9 mouse cellular contexts compared by ENCODE assay signal in the genomic region with DNA sequence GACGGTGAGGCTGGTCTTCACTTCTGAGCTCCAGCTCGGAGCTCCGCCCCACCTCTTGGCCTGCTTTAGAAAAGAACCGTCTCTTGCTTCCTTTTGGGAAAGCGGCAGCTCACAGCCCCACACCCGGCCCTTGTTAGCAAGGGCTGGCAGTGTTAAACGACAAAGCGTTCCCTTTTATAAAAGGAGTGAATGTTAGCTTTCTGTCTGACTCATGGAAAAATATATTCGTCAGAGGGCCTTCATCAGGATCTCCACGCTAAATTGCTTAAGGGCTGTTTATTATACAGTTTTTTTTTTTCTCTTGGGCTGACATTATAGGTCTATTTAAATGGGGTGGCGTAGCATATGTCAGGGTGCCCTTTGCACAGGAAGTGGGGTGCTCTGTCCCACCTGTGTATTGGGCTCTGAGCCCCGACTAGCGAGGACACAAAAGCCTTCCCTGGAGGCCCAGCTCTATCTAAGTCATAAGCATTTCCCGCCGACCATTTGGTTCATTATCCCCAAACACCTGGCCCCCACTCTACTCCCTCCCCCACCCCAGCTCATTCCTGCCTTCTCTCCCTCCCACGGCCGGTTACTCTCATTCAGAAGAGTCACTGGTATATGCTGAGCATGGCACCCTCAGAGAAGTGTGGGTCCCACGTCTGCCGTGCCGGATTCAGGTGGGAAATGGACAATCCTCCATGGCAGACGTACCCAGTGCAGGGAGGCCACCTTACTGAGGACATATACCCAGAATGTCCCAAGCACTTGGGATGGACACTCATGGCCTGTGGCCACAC. TPM values are rescaled to one million over a fixed set of nuclear protein-coding genes. Genes with fewer than 3 reads are reported as not detected.
A peak's percentile ranks its signal among the peaks of the same experiment; 100 is the strongest.
DNase-seq lines count a peak whose midpoint lies in the region; ATAC-seq and TF ChIP-seq lines count a peak whose summit lies in the region.
"Had no signal": no experiment of that assay in that cellular context is flagged by ENCODE, and none has a peak within 500 bp of the region (broad histone marks: within the 10 kb centered on the region; RNA-seq: fewer than 3 reads in every experiment).

No protein-coding gene starts in this region.

- H3K4me3 ChIP-seq in liver, embryonic 13.5 days (replicated peaks): no peak overlapping the region
- H3K4me3 ChIP-seq in liver, embryonic 12.5 days: no peak overlapping the region
- H3K4me3 ChIP-seq in embryonic fibroblast, embryonic 13.5 days (ENCODE audit: insufficient read depth, low read length): no peak overlapping the region
- no peak overlapping the region for H3K4me3 ChIP-seq in lung, postnatal 0 days (ENCODE audit: low read depth, low read length)
- H3K4me3 ChIP-seq: midbrain, embryonic 13.5 days had no signal

- no peak for TF ChIP-seq EP300 in lung, postnatal 0 days (IDR thresholded peaks at IDR 0.05)

- 61% methylated on average over 21 of the region's 21 CpGs for WGBS in liver, embryonic 13.5 days (ENCODE audit: insufficient replicate concordance)
- 55% methylated on average over 21 of the region's 21 CpGs for WGBS in liver, embryonic 12.5 days (ENCODE audit: insufficient replicate concordance)
- 53% methylated on average over 21 of the region's 21 CpGs for WGBS in lung, postnatal 0 days

- TF ChIP-seq POLR2A in embryonic fibroblast, embryonic 13.5 days (IDR thresholded peaks at IDR 0.05; ENCODE audit: low read depth, low read length): no peak

- ATAC-seq in liver, embryonic 13.5 days (ENCODE audit: low read depth): no peak
- ATAC-seq in liver, embryonic 12.5 days: no peak
- ATAC-seq in lung, postnatal 0 days: peak; percentile 24; the same call in 1 of the 2 replicates

- peaks cover 4% of the 10 kb centered on the region; the same call in 1 of the 2 replicates for H3K36me3 ChIP-seq in liver, embryonic 13.5 days
- peaks cover 3% of the 10 kb centered on the region; the same call in 1 of the 2 replicates for H3K36me3 ChIP-seq in liver, embryonic 12.5 days
- H3K36me3 ChIP-seq in lung, postnatal 0 days (ENCODE audit: insufficient read depth, low read length): no peaks in the 10 kb centered on the region; the same call in 1 of the 2 replicates
- H3K36me3 ChIP-seq: midbrain, embryonic 13.5 days had no signal

- H3K4me1 ChIP-seq in liver, embryonic 13.5 days (replicated peaks): peaks cover 25% of the 10 kb centered on the region
- peaks cover 40% of the 10 kb centered on the region for H3K4me1 ChIP-seq in liver, embryonic 12.5 days
- H3K4me1 ChIP-seq in embryonic fibroblast, embryonic 13.5 days (ENCODE audit: control insufficient read depth, insufficient read depth, low read length): peaks cover 9% of the 10 kb centered on the region
- peaks cover 12% of the 10 kb centered on the region; the same call in 1 of the 2 replicates for H3K4me1 ChIP-seq in lung, postnatal 0 days (ENCODE audit: insufficient read depth, low read depth, low read length)

- no peak overlapping the region for H3K4me2 ChIP-seq in liver, embryonic 13.5 days
- H3K4me2 ChIP-seq in liver, embryonic 12.5 days: no peak overlapping the region
- H3K4me2 ChIP-seq in lung, postnatal 0 days (replicated peaks; ENCODE audit: low read depth, low read length): no peak overlapping the region
- H3K4me2 ChIP-seq: midbrain, embryonic 13.5 days had no signal

- no peaks in the 10 kb centered on the region for H3K27me3 ChIP-seq in liver, embryonic 13.5 days
- no peaks in the 10 kb centered on the region for H3K27me3 ChIP-seq in liver, embryonic 12.5 days (replicated peaks)
- no peaks in the 10 kb centered on the region for H3K27me3 ChIP-seq in lung, postnatal 0 days (replicated peaks; ENCODE audit: insufficient read depth, low read length)
- H3K27me3 ChIP-seq: midbrain, embryonic 13.5 days had no signal

- no peaks in the 10 kb centered on the region for H3K9me3 ChIP-seq in liver, embryonic 13.5 days (replicated peaks)
- no peaks in the 10 kb centered on the region for H3K9me3 ChIP-seq in liver, embryonic 12.5 days (replicated peaks)
- no peaks in the 10 kb centered on the region for H3K9me3 ChIP-seq in lung, postnatal 0 days (ENCODE audit: low read length)
- H3K9me3 ChIP-seq: midbrain, embryonic 13.5 days had no signal

- DNase-seq in liver, embryonic 13.5 days: no peak
- DNase-seq in MN1 (ENCODE audit: low spot score): peak; percentile 7
- peak; percentile 58 for DNase-seq in lung, postnatal 0 days (ENCODE audit: low spot score)
- no peak for DNase-seq in embryo, embryonic 11 days
- DNase-seq in ovary, postnatal 36 days (ENCODE audit: low spot score): no peak
- DNase-seq: adrenal gland, adult 8-10 months had no signal

- TF ChIP-seq CTCF in embryonic fibroblast, embryonic 13.5 days (IDR thresholded peaks at IDR 0.05; ENCODE audit: borderline replicate concordance, insufficient read depth, low read length): no peak
- TF ChIP-seq CTCF in lung, postnatal 0 days (IDR thresholded peaks at IDR 0.05): no peak

- H3K27ac ChIP-seq in liver, embryonic 13.5 days: no peak overlapping the region
- no peak overlapping the region for H3K27ac ChIP-seq in liver, embryonic 12.5 days
- peak overlapping the region; percentile 87 for H3K27ac ChIP-seq in embryonic fibroblast, embryonic 13.5 days (ENCODE audit: insufficient read depth, low read length)
- peak overlapping the region; percentile 43; the same call in 1 of the 2 replicates for H3K27ac ChIP-seq in lung, postnatal 0 days (ENCODE audit: low read length)

- 0 out of 2 replicates have a peak overlapping the region, but pooled peaks have one; percentile 4 for H3K9ac ChIP-seq in liver, embryonic 13.5 days
- H3K9ac ChIP-seq in liver, embryonic 12.5 days: no peak overlapping the region
- H3K9ac ChIP-seq in lung, postnatal 0 days (replicated peaks; ENCODE audit: low read depth): no peak overlapping the region
- H3K9ac ChIP-seq: midbrain, embryonic 13.5 days had no signal

RNA-seq across cellular contexts. Expression of gene Cd9, which starts 26.2 kb away (rescaled TPM):
- 92.5 and 94.7 TPM in 2 replicates for polyA plus RNA-seq in liver, embryonic 13.5 days (2015; fragmentation: Nextera tagmentation; extraction: Ambion mirVana)
- 88.3 and 93.3 TPM in 2 replicates for polyA plus RNA-seq in liver, embryonic 12.5 days (2016; fragmentation: Nextera tagmentation; extraction: Ambion mirVana)
- 170 and 246 TPM in 2 replicates for polyA plus RNA-seq in embryonic fibroblast, embryonic 13.5 days (2011; ENCODE audit: insufficient read length, low read depth, missing spikeins)
- polyA plus RNA-seq in lung, postnatal 0 days (2015; fragmentation: Nextera tagmentation; extraction: Ambion mirVana): 962 and 974 TPM in 2 replicates

Comparison
In these comparisons a context has a peak if more than half of its experiments do, and no peak if none do; other contexts are left out.
1. DNase-seq: peak in MN1 (single experiment) and lung, postnatal 0 days (single experiment); none in liver, embryonic 13.5 days (single experiment), embryo, embryonic 11 days (single experiment) and ovary, postnatal 36 days (single experiment).
2. H3K27ac ChIP-seq: peak in embryonic fibroblast, embryonic 13.5 days (single experiment) and lung, postnatal 0 days (single experiment); none in liver, embryonic 13.5 days (single experiment) and liver, embryonic 12.5 days (single experiment).